Mouse (Mus musculus): ENCODE measurements around the gene Cfap74. TPM values are rescaled to one million over a fixed set of nuclear protein-coding genes. Genes with fewer than 3 reads are reported as not detected.
"Not testable (repeated sequence)": the region's sequence is repeated elsewhere in the genome, so short reads cannot be mapped to it uniquely, and the experiment has no call there.

Cfap74 gene
- total RNA-seq, 4 experiments from 2014 or later, result 11.0 to 16.5 (median 15.2) TPM

GRCm38 (mm10) chr4:155402489-155402888, 6.5 kb upstream of the Cfap74 start:
- DNase-seq (ENCODE audit: low spot score in 2 of 2), result no peak

- DNase-seq (ENCODE audit: low spot score in 2 of 2), result no peak
Observed at GRCm38 (mm10) chr4:155408695-155409057, 314 bp upstream of the Cfap74 start.

GRCm38 (mm10) chr4:155412124-155412523, 3.1 kb downstream of the Cfap74 start:
- no peak for DNase-seq (ENCODE audit: low spot score in 2 of 2)

GRCm38 (mm10) chr4:155413641-155414335, 4.8 kb downstream of the Cfap74 start:
- DNase-seq (ENCODE audit: low spot score in 2 of 2), result no peak

GRCm38 (mm10) chr4:155414656-155415235, 5.8 kb downstream of the Cfap74 start:
- no peak for DNase-seq (ENCODE audit: low spot score in 2 of 2)

GRCm38 (mm10) chr4:155420137-155420536, 11.1 kb downstream of the Cfap74 start:
- DNase-seq (ENCODE audit: low spot score in 2 of 2), result no peak

GRCm38 (mm10) chr4:155421412-155422370, 12.7 kb downstream of the Cfap74 start:
- not testable (repeated sequence) for DNase-seq (ENCODE audit: low spot score in 2 of 2)

- DNase-seq (ENCODE audit: low spot score in 2 of 2), result no peak
Observed at GRCm38 (mm10) chr4:155423988-155424387, 15.0 kb downstream of the Cfap74 start.

GRCm38 (mm10) chr4:155426272-155426671, 17.3 kb downstream of the Cfap74 start:
- no peak for DNase-seq (ENCODE audit: low spot score in 2 of 2)

GRCm38 (mm10) chr4:155428442-155428841, 19.5 kb downstream of the Cfap74 start:
- no peak for DNase-seq (ENCODE audit: low spot score in 2 of 2)

- no peak for DNase-seq (ENCODE audit: low spot score in 2 of 2)
Observed at GRCm38 (mm10) chr4:155429202-155429601, 20.2 kb downstream of the Cfap74 start.

GRCm38 (mm10) chr4:155432358-155432757, 23.4 kb downstream of the Cfap74 start:
- no peak for DNase-seq (ENCODE audit: low spot score in 2 of 2)

GRCm38 (mm10) chr4:155433993-155434392, 25.0 kb downstream of the Cfap74 start:
- no peak for DNase-seq (ENCODE audit: low spot score in 2 of 2)

GRCm38 (mm10) chr4:155442808-155443207, 33.8 kb downstream of the Cfap74 start:
- no peak for DNase-seq (ENCODE audit: low spot score in 2 of 2)

GRCm38 (mm10) chr4:155451597-155451996, 42.6 kb downstream of the Cfap74 start:
- no peak for DNase-seq (ENCODE audit: low spot score in 2 of 2)

- no peak for DNase-seq (ENCODE audit: low spot score in 2 of 2)
Observed at GRCm38 (mm10) chr4:155458575-155458974, 49.6 kb downstream of the Cfap74 start.

GRCm38 (mm10) chr4:155463050-155463449, 54.1 kb downstream of the Cfap74 start:
- no peak for DNase-seq (ENCODE audit: low spot score in 2 of 2)

GRCm38 (mm10) chr4:155463611-155464010, 54.6 kb downstream of the Cfap74 start:
- no peak for DNase-seq (ENCODE audit: low spot score in 2 of 2)

- no peak for DNase-seq (ENCODE audit: low spot score in 2 of 2)
Observed at GRCm38 (mm10) chr4:155464061-155464460, 55.1 kb downstream of the Cfap74 start.

- no peak for DNase-seq (ENCODE audit: low spot score in 2 of 2)
Observed at GRCm38 (mm10) chr4:155465607-155466006, 56.6 kb downstream of the Cfap74 start.

GRCm38 (mm10) chr4:155466080-155466479, 57.1 kb downstream of the Cfap74 start:
- DNase-seq (ENCODE audit: low spot score in 2 of 2), result no peak

Measured in layer of hippocampus, adult 8-10 months (tissue).